Mouse (Mus musculus): Measurements from ENCODE around the gene Ifnar1.

DNA sequence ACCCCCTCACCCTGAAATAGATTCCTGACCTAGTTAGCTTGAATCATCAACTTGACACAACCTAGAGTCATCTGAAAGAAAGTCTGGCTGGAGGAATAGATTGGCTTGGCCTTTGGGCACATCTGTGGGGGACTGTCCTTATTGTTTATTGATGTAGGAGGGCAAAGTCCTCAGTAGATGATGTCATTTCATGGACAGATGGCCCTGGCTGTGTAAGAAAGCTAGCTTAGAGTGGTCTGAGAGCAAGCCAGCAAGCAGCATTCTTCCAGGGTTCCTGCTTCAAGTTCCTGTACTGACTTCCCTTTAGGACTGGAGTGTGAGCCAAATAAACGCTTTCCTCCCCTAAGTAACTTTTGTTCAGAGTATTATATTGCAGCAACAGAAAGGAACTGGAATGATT lies 7.0 kb upstream of the Ifnar1 start:
- no peak for TF ChIP-seq CTCF (IDR thresholded peaks at IDR 0.05; ENCODE audit: low read depth)
- no peak for TF ChIP-seq EP300 (IDR thresholded peaks at IDR 0.05; ENCODE audit: low read depth)

All from liver, embryonic 14.5 days (tissue).